Mouse (Mus musculus) olfactory bulb, adult 2 months (tissue): ENCODE measurements around the gene Wdr54. TPM values are rescaled to one million over a fixed set of nuclear protein-coding genes. Genes with fewer than 3 reads are reported as not detected.

Experiments
- H3K27ac ChIP-seq: fragments of 200-500 bp; 2 replicates; pipeline ENCODE4 v1.5.1; 2012; ENCODE audit warnings: low read depth, low read length; ENCODE audit not compliant: insufficient read depth
- H3K4me1 ChIP-seq: fragments of 200-500 bp; 2 replicates; pipeline ENCODE4 v1.6.1; 2012; ENCODE audit warnings: low read length; ENCODE audit not compliant: control insufficient read depth, insufficient read depth
- H3K4me3 ChIP-seq: fragments of 200-500 bp; 2 replicates; pipeline ENCODE4 v1.5.1; 2012; ENCODE audit warnings: mild to moderate bottlenecking, low read depth, low read length, moderate library complexity; ENCODE audit not compliant: insufficient read depth
- CTCF ChIP-seq: fragments of 200-500 bp; IDR thresholded peaks from 2 replicates; pipeline ENCODE4 v1.5.1; 2012; ENCODE audit warnings: low read depth, mild to moderate bottlenecking, low read length, moderate library complexity; ENCODE audit not compliant: insufficient read depth
- POLR2A ChIP-seq: fragments of 200-500 bp; IDR thresholded peaks from 2 replicates; pipeline ENCODE4 v1.6.1; 2012; ENCODE audit warnings: mild to moderate bottlenecking, low read depth, low read length, moderate library complexity; ENCODE audit not compliant: insufficient read depth
- WGBS: fragments of 180-500 bp; shearing (Covaris S2); methylation state at CpG from one replicate; pipeline ENCODE4 v1.1.7; 2018; 5-methylcytosine and 5-hydroxymethylcytosine counted together
- polyA plus RNA-seq: library from polyadenylated mRNA; stranded (reverse); fragments of >200 nt; gene quantifications from 2 replicates; pipeline ENCODE4 v1.2.4, GENCODE M21; 2012; ENCODE audit warnings: low replicate concordance; ENCODE audit not compliant: missing spikeins, insufficient read depth, insufficient read length

Gene Wdr54
- polyA plus RNA-seq, 1 experiment: not detected

DNA sequence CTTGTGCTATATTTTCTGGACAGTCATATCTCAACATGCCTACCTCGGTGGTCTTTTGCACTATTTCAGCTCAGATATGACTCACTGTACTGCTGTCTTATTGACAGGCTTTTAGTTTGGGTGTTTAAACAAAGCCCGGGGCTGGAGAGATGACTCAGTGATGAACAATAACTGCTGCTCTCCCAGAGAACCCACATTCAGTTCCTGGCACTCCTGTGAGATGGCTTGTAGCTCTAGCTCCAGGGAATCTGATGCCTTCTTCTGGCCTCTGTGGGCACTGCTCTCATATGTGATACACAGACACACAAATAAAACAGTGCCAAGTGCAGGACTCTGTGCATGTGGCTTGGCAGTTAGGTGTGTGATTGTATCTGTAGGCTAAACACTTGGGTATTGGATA is 11.0 kb downstream of the Wdr54 start:
- Histone ChIP-seq H3K4me1 (peaks cover 25% of the 10 kb centered on the region), H3K4me3 (no peak overlapping the region), H3K27ac (no peak overlapping the region)
- TF ChIP-seq POLR2A (no peak), CTCF (no peak)
- 27% methylated on average over 2 of the region's 2 CpGs for WGBS

DNA sequence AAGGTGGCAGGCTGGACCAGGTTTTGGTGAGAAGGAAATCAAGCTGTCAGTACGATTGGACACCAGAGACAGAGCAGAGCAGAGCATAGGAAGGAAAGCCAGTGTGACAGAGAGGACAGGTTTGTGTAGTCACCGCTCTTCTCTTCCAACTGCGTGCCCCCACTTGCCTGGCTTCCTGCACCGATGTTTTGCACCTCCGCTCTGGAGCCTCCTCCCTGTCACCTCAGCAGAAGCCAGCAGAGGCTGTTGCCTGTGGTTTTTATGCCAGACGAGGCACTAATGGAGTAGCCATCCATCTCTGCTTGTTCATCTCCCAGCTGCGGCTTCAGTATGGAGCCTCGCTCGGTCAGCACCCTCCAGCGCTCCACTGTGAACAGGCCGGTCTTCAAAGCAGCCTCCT is 13.3 kb downstream of the Wdr54 start:
- Histone ChIP-seq H3K4me3 (peak overlapping the region; percentile 53), H3K27ac (0 out of 2 replicates have a peak overlapping the region, but pooled peaks have one; percentile 41), H3K4me1 (peaks cover 24% of the 10 kb centered on the region)
- 65% methylated on average over 11 of the region's 11 CpGs for WGBS
- TF ChIP-seq CTCF (no peak), POLR2A (no peak)

DNA sequence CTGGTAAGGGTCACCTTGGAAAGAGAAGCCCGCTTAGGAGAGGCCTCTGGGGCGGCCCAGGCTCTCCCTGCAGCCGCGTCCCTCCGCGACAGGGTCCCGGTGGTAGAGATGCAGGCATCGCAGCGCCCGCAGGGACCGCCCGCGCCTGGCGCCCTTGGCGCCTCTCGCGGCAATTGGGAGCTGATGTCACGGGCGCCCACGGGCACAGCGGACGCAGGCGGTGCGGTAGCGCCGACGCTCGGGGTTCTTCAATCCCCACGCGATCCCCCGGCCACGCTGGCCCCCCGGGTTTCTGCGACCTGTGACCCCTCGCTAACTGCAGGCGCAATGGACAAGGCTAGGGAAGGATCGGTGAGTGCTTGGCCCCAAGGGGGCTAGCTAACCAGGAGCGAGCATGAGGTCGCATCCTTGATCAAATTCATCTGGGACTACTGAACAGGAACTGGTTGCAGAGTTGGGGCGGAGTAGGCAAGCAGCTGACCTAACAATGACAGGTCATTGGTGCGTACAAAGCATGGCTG is 13.9 kb downstream of the Wdr54 start:
- peaks cover 26% of the 10 kb centered on the region for H3K4me1 ChIP-seq
- H3K4me3 ChIP-seq: peak overlapping the region; percentile 53
- TF ChIP-seq CTCF: no peak
- peak; percentile 78 for TF ChIP-seq POLR2A
- H3K27ac ChIP-seq: peak overlapping the region; percentile 91
- WGBS: 3% methylated on average over 41 of the region's 41 CpGs

DNA sequence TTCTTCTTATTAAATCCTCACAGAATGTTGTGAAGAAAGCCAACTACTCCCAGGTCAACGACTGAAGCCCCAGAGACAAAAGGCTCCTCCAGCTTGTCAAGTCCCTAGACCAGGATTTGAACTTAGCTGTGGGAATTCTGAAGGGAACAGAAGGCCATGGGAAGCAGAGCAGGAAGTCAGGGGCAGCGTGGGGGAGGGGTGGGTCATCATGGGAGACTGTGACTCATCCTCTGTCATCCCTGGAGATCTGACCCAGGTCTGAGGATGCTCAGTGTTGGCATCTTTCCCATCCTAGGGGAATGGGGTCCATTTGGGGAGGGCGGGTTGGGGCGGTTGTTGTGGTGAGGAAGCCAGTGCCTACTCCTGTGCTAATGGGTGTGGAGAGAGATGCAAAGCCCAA is 14.6 kb downstream of the Wdr54 start:
- H3K4me1 ChIP-seq: peaks cover 29% of the 10 kb centered on the region
- peak overlapping the region; percentile 91 for H3K27ac ChIP-seq
- 53% methylated on average over 4 of the region's 4 CpGs for WGBS
- peak overlapping the region; percentile 53 for H3K4me3 ChIP-seq
- TF ChIP-seq POLR2A: no peak
- no peak for TF ChIP-seq CTCF

GRCm38 (mm10) chr6:83140044-83140443 is 16.2 kb downstream of the Wdr54 start:
- H3K27ac ChIP-seq: no peak overlapping the region
- WGBS: 77% methylated on average over 8 of the region's 8 CpGs
- H3K4me1 ChIP-seq: peaks cover 32% of the 10 kb centered on the region
- no peak overlapping the region for H3K4me3 ChIP-seq
- TF ChIP-seq POLR2A (no peak), CTCF (no peak)

DNA sequence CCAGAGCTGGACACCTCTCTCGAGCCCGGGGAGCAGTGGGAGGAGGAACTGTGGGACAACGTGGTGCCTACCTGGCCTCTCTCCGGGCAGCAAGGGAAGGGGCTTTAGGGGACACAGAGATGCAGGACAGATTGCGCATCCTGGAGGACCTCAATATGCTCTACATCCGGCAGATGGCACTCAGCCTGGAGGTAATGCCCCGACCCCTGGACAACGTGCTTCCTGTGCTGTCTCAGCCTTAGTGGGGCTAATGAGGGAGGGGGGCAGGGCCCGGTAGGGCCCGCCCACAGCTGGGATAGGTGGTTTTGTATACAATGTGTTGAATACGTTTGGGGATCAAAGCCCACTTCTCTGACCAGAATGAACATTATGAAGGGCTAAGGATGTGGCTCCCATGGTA is 18.1 kb downstream of the Wdr54 start:
- Histone ChIP-seq H3K27ac (peak overlapping the region; percentile 56), H3K4me3 (peak overlapping the region; percentile 27), H3K4me1 (peaks cover 31% of the 10 kb centered on the region)
- no peak for TF ChIP-seq CTCF
- TF ChIP-seq POLR2A: no peak
- whole genome bisulfite sequencing: 10% methylated on average over 11 of the region's 11 CpGs

DNA sequence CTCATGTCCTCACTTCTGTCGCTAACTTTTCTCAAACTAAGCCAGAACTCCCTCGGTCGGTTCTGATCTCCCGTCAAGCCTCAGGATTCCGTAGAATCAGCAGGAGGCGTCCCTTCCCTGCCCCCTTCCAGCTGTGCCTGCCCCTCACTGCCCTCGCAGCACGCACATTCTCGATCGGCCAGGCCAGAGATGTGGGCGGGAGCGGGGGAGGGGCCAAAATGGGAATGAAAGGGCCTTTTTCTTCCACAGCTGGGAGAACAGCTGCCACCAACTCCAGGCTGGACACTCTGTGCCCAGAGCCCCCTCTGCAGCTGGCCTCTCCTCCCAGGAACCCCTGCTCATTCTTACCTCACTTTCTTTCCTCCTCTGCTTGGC is 18.6 kb downstream of the Wdr54 start:
- Histone ChIP-seq H3K27ac (peak overlapping the region; percentile 56), H3K4me3 (peak overlapping the region; percentile 44), H3K4me1 (peaks cover 28% of the 10 kb centered on the region)
- no peak for TF ChIP-seq CTCF
- no peak for TF ChIP-seq POLR2A
- WGBS: 8% methylated on average over 12 of the region's 12 CpGs

GRCm38 (mm10) chr6:83136881-83137575 is 19.2 kb downstream of the Wdr54 start:
- peak overlapping the region; percentile 44 for H3K4me3 ChIP-seq
- peak overlapping the region; percentile 30 for H3K27ac ChIP-seq
- WGBS: 10% methylated on average over 26 of the region's 26 CpGs
- 0 out of 2 replicates have a peak, but pooled peaks have one; percentile 4 for TF ChIP-seq POLR2A
- no peak for TF ChIP-seq CTCF
- H3K4me1 ChIP-seq: peaks cover 27% of the 10 kb centered on the region

DNA sequence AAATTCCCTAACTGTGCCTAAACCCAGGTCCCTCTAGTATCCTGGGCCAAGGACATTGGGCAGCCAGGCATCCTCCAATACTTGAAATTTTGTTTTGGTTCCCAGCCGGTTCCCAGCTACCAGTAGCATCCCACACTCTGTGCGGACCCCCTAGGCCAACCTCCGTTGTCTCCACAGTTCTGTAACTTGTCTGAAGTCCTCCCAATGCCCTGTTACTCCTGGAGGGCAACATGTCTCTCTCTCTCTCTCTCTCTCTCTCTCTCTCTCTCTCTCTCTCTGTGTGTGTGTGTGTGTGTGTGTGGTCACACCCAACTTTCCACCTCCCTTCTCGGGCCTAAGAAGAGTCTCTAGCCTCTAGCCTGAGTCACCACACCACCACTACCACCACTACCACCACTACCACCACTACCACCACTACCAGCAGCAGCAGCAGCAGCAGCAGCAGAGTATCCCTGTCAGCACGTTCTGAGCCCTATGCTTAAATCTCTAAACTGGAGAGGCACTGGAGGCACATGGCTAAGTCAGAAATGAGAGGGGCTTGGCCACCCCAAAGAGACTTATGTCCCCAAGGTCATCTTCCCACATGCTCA is 19.8 kb downstream of the Wdr54 start:
- H3K4me3 ChIP-seq: peak overlapping the region; percentile 44
- H3K27ac ChIP-seq: peak overlapping the region; percentile 30
- no peak for TF ChIP-seq CTCF
- no peak for TF ChIP-seq POLR2A
- 53% methylated on average over 5 of the region's 5 CpGs for WGBS
- peaks cover 22% of the 10 kb centered on the region for H3K4me1 ChIP-seq
